Mouse (Mus musculus): Measurements from ENCODE around the gene Sec31b. TPM values are rescaled to one million over a fixed set of nuclear protein-coding genes. Genes with fewer than 3 reads are reported as not detected.

Gene Sec31b
- polyA plus RNA-seq, 1 experiment: 2.1 TPM

GRCm38 (mm10) chr19:44562652-44563206 lies 17.1 kb upstream of the Sec31b start, which contains the start of gene Hif1an:
Hif1an (plus strand) TSS chr19:44562850.
- Histone ChIP-seq H3K27ac (ENCODE audit: insufficient read depth, low read length) (no peak within 1 kb of the TSS), H3K4me1 (ENCODE audit: control insufficient read depth, insufficient read depth, low read length) (no peaks in the 10 kb centered on the region)
- TF ChIP-seq CTCF (IDR thresholded peaks at IDR 0.05; ENCODE audit: low read depth, low read length) (peak; percentile 87), EP300 (IDR thresholded peaks at IDR 0.05; ENCODE audit: insufficient read depth, low read depth, low read length) (no peak), POLR2A (IDR thresholded peaks at IDR 0.05; ENCODE audit: insufficient read depth, low read length) (peak; percentile 43)

GRCm38 (mm10) chr19:44554861-44555590 lies 9.4 kb upstream of the Sec31b start, which contains the start of gene Ndufb8:
Ndufb8 (minus strand) TSS chr19:44555440.
- Histone ChIP-seq H3K4me1 (ENCODE audit: control insufficient read depth, insufficient read depth, low read length) (no peaks in the 10 kb centered on the region), H3K27ac (ENCODE audit: insufficient read depth, low read length) (no peak within 1 kb of the TSS; the same call in 1 of the 2 replicates), H3K9ac (ENCODE audit: low read depth, poor library complexity, severe bottlenecking) (peak within 1 kb of the TSS; percentile 66), H3K9me3 (replicated peaks; ENCODE audit: control insufficient read depth, insufficient read depth, low read length, poor library complexity, severe bottlenecking) (no peaks in the 10 kb centered on the region), H3K4me3 (ENCODE audit: low read depth, low read length) (peak within 1 kb of the TSS; percentile 91), H3K36me3 (ENCODE audit: control insufficient read depth, insufficient read depth, low read length, poor library complexity, severe bottlenecking) (peaks cover 11% of the 10 kb centered on the region), H3K27me3 (ENCODE audit: control insufficient read depth, insufficient read depth, low read length, poor library complexity, severe bottlenecking) (no peaks in the 10 kb centered on the region)
- no peak for TF ChIP-seq CTCF (IDR thresholded peaks at IDR 0.05; ENCODE audit: low read depth, low read length)
- peak; percentile 55 for TF ChIP-seq POLR2A (IDR thresholded peaks at IDR 0.05; ENCODE audit: insufficient read depth, low read length)
- TF ChIP-seq EP300 (IDR thresholded peaks at IDR 0.05; ENCODE audit: insufficient read depth, low read depth, low read length): 0 out of 2 replicates have a peak, but pooled peaks have one; percentile 34

More at GRCm38 (mm10) chr19:44562652-44563206, 17.1 kb upstream of the Sec31b start, which contains the start of gene Hif1an:
- Histone ChIP-seq H3K4me3 (ENCODE audit: low read depth, low read length) (peak within 1 kb of the TSS; percentile 90), H3K9ac (ENCODE audit: low read depth, poor library complexity, severe bottlenecking) (peak within 1 kb of the TSS; percentile 73), H3K27me3 (ENCODE audit: control insufficient read depth, insufficient read depth, low read length, poor library complexity, severe bottlenecking) (no peaks in the 10 kb centered on the region), H3K9me3 (replicated peaks; ENCODE audit: control insufficient read depth, insufficient read depth, low read length, poor library complexity, severe bottlenecking) (no peaks in the 10 kb centered on the region), H3K36me3 (ENCODE audit: control insufficient read depth, insufficient read depth, low read length, poor library complexity, severe bottlenecking) (peaks cover 19% of the 10 kb centered on the region)

- H3K9ac ChIP-seq (ENCODE audit: low read depth, poor library complexity, severe bottlenecking): peak overlapping the region; percentile 66
- H3K27me3 ChIP-seq (ENCODE audit: control insufficient read depth, insufficient read depth, low read length, poor library complexity, severe bottlenecking): no peaks in the 10 kb centered on the region
- no peaks in the 10 kb centered on the region for H3K9me3 ChIP-seq (replicated peaks; ENCODE audit: control insufficient read depth, insufficient read depth, low read length, poor library complexity, severe bottlenecking)
- TF ChIP-seq CTCF (IDR thresholded peaks at IDR 0.05; ENCODE audit: low read depth, low read length) (no peak), EP300 (IDR thresholded peaks at IDR 0.05; ENCODE audit: insufficient read depth, low read depth, low read length) (no peak), POLR2A (IDR thresholded peaks at IDR 0.05; ENCODE audit: insufficient read depth, low read length) (no peak)
- peaks cover 16% of the 10 kb centered on the region for H3K36me3 ChIP-seq (ENCODE audit: control insufficient read depth, insufficient read depth, low read length, poor library complexity, severe bottlenecking)
- H3K4me3 ChIP-seq (ENCODE audit: low read depth, low read length): peak overlapping the region; percentile 91
- no peak overlapping the region for H3K27ac ChIP-seq (ENCODE audit: insufficient read depth, low read length)
- no peaks in the 10 kb centered on the region for H3K4me1 ChIP-seq (ENCODE audit: control insufficient read depth, insufficient read depth, low read length)
These were observed 8.8 kb upstream of the Sec31b start for GRCm38 (mm10) chr19:44554490-44554860.

- H3K27me3 ChIP-seq (ENCODE audit: control insufficient read depth, insufficient read depth, low read length, poor library complexity, severe bottlenecking): no peaks in the 10 kb centered on the region
- H3K36me3 ChIP-seq (ENCODE audit: control insufficient read depth, insufficient read depth, low read length, poor library complexity, severe bottlenecking): peaks cover 22% of the 10 kb centered on the region
- TF ChIP-seq CTCF (IDR thresholded peaks at IDR 0.05; ENCODE audit: low read depth, low read length): no peak
- no peak for TF ChIP-seq EP300 (IDR thresholded peaks at IDR 0.05; ENCODE audit: insufficient read depth, low read depth, low read length)
- no peak for TF ChIP-seq POLR2A (IDR thresholded peaks at IDR 0.05; ENCODE audit: insufficient read depth, low read length)
- no peaks in the 10 kb centered on the region for H3K9me3 ChIP-seq (replicated peaks; ENCODE audit: control insufficient read depth, insufficient read depth, low read length, poor library complexity, severe bottlenecking)
- no peaks in the 10 kb centered on the region for H3K4me1 ChIP-seq (ENCODE audit: control insufficient read depth, insufficient read depth, low read length)
- H3K9ac ChIP-seq (ENCODE audit: low read depth, poor library complexity, severe bottlenecking): no peak overlapping the region
- no peak overlapping the region for H3K27ac ChIP-seq (ENCODE audit: insufficient read depth, low read length)
- H3K4me3 ChIP-seq (ENCODE audit: low read depth, low read length): no peak overlapping the region
These were observed 7.6 kb upstream of the Sec31b start for GRCm38 (mm10) chr19:44553286-44553685.

- no peak for TF ChIP-seq EP300 (IDR thresholded peaks at IDR 0.05; ENCODE audit: insufficient read depth, low read depth, low read length)
- TF ChIP-seq POLR2A (IDR thresholded peaks at IDR 0.05; ENCODE audit: insufficient read depth, low read length): no peak
- H3K4me3 ChIP-seq (ENCODE audit: low read depth, low read length): no peak within 1 kb of the TSS
- no peaks in the 10 kb centered on the region for H3K4me1 ChIP-seq (ENCODE audit: control insufficient read depth, insufficient read depth, low read length)
- H3K27me3 ChIP-seq (ENCODE audit: control insufficient read depth, insufficient read depth, low read length, poor library complexity, severe bottlenecking): no peaks in the 10 kb centered on the region
- H3K27ac ChIP-seq (ENCODE audit: insufficient read depth, low read length): no peak within 1 kb of the TSS
- no peaks in the 10 kb centered on the region for H3K9me3 ChIP-seq (replicated peaks; ENCODE audit: control insufficient read depth, insufficient read depth, low read length, poor library complexity, severe bottlenecking)
- no peak within 1 kb of the TSS for H3K9ac ChIP-seq (ENCODE audit: low read depth, poor library complexity, severe bottlenecking)
- H3K36me3 ChIP-seq (ENCODE audit: control insufficient read depth, insufficient read depth, low read length, poor library complexity, severe bottlenecking): peaks cover 22% of the 10 kb centered on the region
These were observed 7.1 kb upstream of the Sec31b start, which contains the start of gene Gm20538 for GRCm38 (mm10) chr19:44552731-44553130. Gm20538 (minus strand) TSS chr19:44552831.

- Histone ChIP-seq H3K4me3 (ENCODE audit: low read depth, low read length) (no peak overlapping the region), H3K9me3 (replicated peaks; ENCODE audit: control insufficient read depth, insufficient read depth, low read length, poor library complexity, severe bottlenecking) (no peaks in the 10 kb centered on the region; the same call in 1 of the 2 replicates), H3K36me3 (ENCODE audit: control insufficient read depth, insufficient read depth, low read length, poor library complexity, severe bottlenecking) (peaks cover 8% of the 10 kb centered on the region; the same call in 1 of the 2 replicates), H3K4me1 (ENCODE audit: control insufficient read depth, insufficient read depth, low read length) (no peaks in the 10 kb centered on the region), H3K9ac (ENCODE audit: low read depth, poor library complexity, severe bottlenecking) (no peak overlapping the region), H3K27ac (ENCODE audit: insufficient read depth, low read length) (no peak overlapping the region), H3K27me3 (ENCODE audit: control insufficient read depth, insufficient read depth, low read length, poor library complexity, severe bottlenecking) (no peaks in the 10 kb centered on the region; the same call in 1 of the 2 replicates)
- TF ChIP-seq CTCF (IDR thresholded peaks at IDR 0.05; ENCODE audit: low read depth, low read length): peak; percentile 85
- TF ChIP-seq EP300 (IDR thresholded peaks at IDR 0.05; ENCODE audit: insufficient read depth, low read depth, low read length): no peak
- TF ChIP-seq POLR2A (IDR thresholded peaks at IDR 0.05; ENCODE audit: insufficient read depth, low read length): no peak
These were observed 889 bp downstream of the Sec31b start for GRCm38 (mm10) chr19:44544775-44545174.
